Mouse (Mus musculus) megakaryocyte, adult 5-6 weeks (primary cell): ENCODE data around the gene Mpnd. TPM values are rescaled to one million over a fixed set of nuclear protein-coding genes. Genes with fewer than 3 reads are reported as not detected.
"Not testable (repeated sequence)": the region's sequence is repeated elsewhere in the genome, so short reads cannot be mapped to it uniquely, and the experiment has no call there.

Experiments used
- ATAC-seq: 2 replicates; pipeline ENCODE4 v1.8.0; 2016; ENCODE audit warnings: mild to moderate bottlenecking, inconsistent platforms; ENCODE audit not compliant: poor library complexity, severe bottlenecking
- total RNA-seq, 2 experiments: library from RNA; stranded (forward) in 1 of 2; stranded (reverse) in 1 of 2; fragments of 153-499, 151-499 nt in 1 of 2; fragments of 221-1000, 200-1000 nt in 1 of 2; gene quantifications; 2 replicates each; pipeline versions ENCODE4 v1.2.3 to v1.2.4; 2015 to 2017

Mpnd gene
- total RNA-seq, 2 experiments from 2014 or later: 23.2 to 95.5 TPM

GRCm38 (mm10) chr17:56036176-56036900, 30.8 kb downstream of the Mpnd start, which contains the start of gene Sh3gl1:
Sh3gl1 (minus strand) TSS chr17:56036635.
- peak; percentile 89 for ATAC-seq

GRCm38 (mm10) chr17:56036901-56037287, 31.4 kb downstream of the Mpnd start:
- ATAC-seq: no peak

- no peak for ATAC-seq
Observed at GRCm38 (mm10) chr17:56038583-56039261, 33.2 kb downstream of the Mpnd start.

GRCm38 (mm10) chr17:56039345-56039744, 33.8 kb downstream of the Mpnd start:
- ATAC-seq: no peak

GRCm38 (mm10) chr17:56040030-56040856, 34.7 kb downstream of the Mpnd start, which contains the start of gene Chaf1a:
Chaf1a (plus strand) TSS chr17:56040439.
- ATAC-seq: peak; percentile 67

GRCm38 (mm10) chr17:56040857-56041163, 35.3 kb downstream of the Mpnd start:
- no peak for ATAC-seq

- no peak for ATAC-seq
Observed at GRCm38 (mm10) chr17:56051369-56051768, 45.9 kb downstream of the Mpnd start.

GRCm38 (mm10) chr17:56054938-56055337, 49.4 kb downstream of the Mpnd start:
- ATAC-seq: no peak

GRCm38 (mm10) chr17:56055945-56056678, 50.6 kb downstream of the Mpnd start:
- ATAC-seq: no peak

GRCm38 (mm10) chr17:56057381-56058120, 52.0 kb downstream of the Mpnd start:
- ATAC-seq: no peak

- no peak for ATAC-seq
Observed at GRCm38 (mm10) chr17:56062081-56062480, 56.6 kb downstream of the Mpnd start.

- not testable (repeated sequence) for ATAC-seq
Observed at GRCm38 (mm10) chr17:56065715-56066114, 60.2 kb downstream of the Mpnd start.

Other genes starting within 250 kb of the Mpnd start
- gene Zfp119a, start 126.8 kb upstream of the Mpnd start, total RNA-seq (2015): 8.7 and 9.9 TPM in 2 replicates
- 7.4 and 8.1 TPM in 2 replicates for gene Zfp119a, start 126.8 kb upstream of the Mpnd start, total RNA-seq (2017)
- 20.7 and 21.0 TPM in 2 replicates for gene Zfp959, start 113.6 kb upstream of the Mpnd start, total RNA-seq (2015)
- gene Zfp959, start 113.6 kb upstream of the Mpnd start, total RNA-seq (2017): 8.9 and 10.6 TPM in 2 replicates
- gene Zfp119b, start 56.2 kb upstream of the Mpnd start, total RNA-seq (2015): 9.1 and 12.0 TPM in 2 replicates
- gene Zfp119b, start 56.2 kb upstream of the Mpnd start, total RNA-seq (2017): 4.6 and 7.0 TPM in 2 replicates
- gene Ebi3, start 53.1 kb upstream of the Mpnd start, total RNA-seq (2015): 31.8 and 36.1 TPM in 2 replicates
- 16.6 and 34.0 TPM in 2 replicates for gene Ebi3, start 53.1 kb upstream of the Mpnd start, total RNA-seq (2017)
- 6.3 and 10.9 TPM in 2 replicates for gene Yju2, start 46.6 kb upstream of the Mpnd start, total RNA-seq (2015)
- 14.7 and 17.1 TPM in 2 replicates for gene Yju2, start 46.6 kb upstream of the Mpnd start, total RNA-seq (2017)
- gene Shd, start 35.2 kb upstream of the Mpnd start, total RNA-seq (2015): not detected in 2 replicates
- 0.88 TPM in 1 of 2 replicates, not detected in the other for gene Shd, start 35.2 kb upstream of the Mpnd start, total RNA-seq (2017)
- gene Fsd1, start 19.2 kb upstream of the Mpnd start, total RNA-seq (2015): not detected in 2 replicates
- not detected in 2 replicates for gene Fsd1, start 19.2 kb upstream of the Mpnd start, total RNA-seq (2017)
- 0.25 and 0.62 TPM in 2 replicates for gene Stap2, start 127 bp upstream of the Mpnd start, total RNA-seq (2015)
- gene Stap2, start 127 bp upstream of the Mpnd start, total RNA-seq (2017): 0.22 and 0.24 TPM in 2 replicates
- gene Sh3gl1, start 30.9 kb downstream of the Mpnd start, total RNA-seq (2015): 21.7 and 22.3 TPM in 2 replicates
- 28.4 and 35.0 TPM in 2 replicates for gene Sh3gl1, start 30.9 kb downstream of the Mpnd start, total RNA-seq (2017)
- 8.1 and 9.6 TPM in 2 replicates for gene Chaf1a, start 34.7 kb downstream of the Mpnd start, total RNA-seq (2015)
- 18.3 and 22.2 TPM in 2 replicates for gene Chaf1a, start 34.7 kb downstream of the Mpnd start, total RNA-seq (2017)
- 12.9 and 13.2 TPM in 2 replicates for gene Ubxn6, start 69.3 kb downstream of the Mpnd start, total RNA-seq (2015)
- gene Ubxn6, start 69.3 kb downstream of the Mpnd start, total RNA-seq (2017): 17.0 and 30.7 TPM in 2 replicates
- gene Hdgfl2, start 73.9 kb downstream of the Mpnd start, total RNA-seq (2015): 14.9 and 17.9 TPM in 2 replicates
- gene Hdgfl2, start 73.9 kb downstream of the Mpnd start, total RNA-seq (2017): 43.4 and 52.8 TPM in 2 replicates
- gene Plin4, start 104.1 kb downstream of the Mpnd start, total RNA-seq (2015): 0.09 TPM in 2 replicates
- 0.18 TPM in 1 of 2 replicates, not detected in the other for gene Plin4, start 104.1 kb downstream of the Mpnd start, total RNA-seq (2017)
- gene Plin5, start 111.9 kb downstream of the Mpnd start, total RNA-seq (2015): 0.18 TPM in 1 of 2 replicates, not detected in the other
- 0.45 TPM in 1 of 2 replicates, not detected in the other for gene Plin5, start 111.9 kb downstream of the Mpnd start, total RNA-seq (2017)
- 17.6 and 20.1 TPM in 2 replicates for gene Lrg1, start 116.3 kb downstream of the Mpnd start, total RNA-seq (2015)
- gene Lrg1, start 116.3 kb downstream of the Mpnd start, total RNA-seq (2017): 23.9 and 33.9 TPM in 2 replicates
- 1.5 TPM in 2 replicates for gene Sema6b, start 134.6 kb downstream of the Mpnd start, total RNA-seq (2015)
- gene Sema6b, start 134.6 kb downstream of the Mpnd start, total RNA-seq (2017): 2.0 and 2.7 TPM in 2 replicates
- 4.3 and 4.4 TPM in 2 replicates for gene Tnfaip8l1, start 156.8 kb downstream of the Mpnd start, total RNA-seq (2015)
- 3.2 and 4.8 TPM in 2 replicates for gene Tnfaip8l1, start 156.8 kb downstream of the Mpnd start, total RNA-seq (2017)
- 27.0 and 32.5 TPM in 2 replicates for gene Mydgf, start 178.2 kb downstream of the Mpnd start, total RNA-seq (2015)
- gene Mydgf, start 178.2 kb downstream of the Mpnd start, total RNA-seq (2017): 25.7 and 29.1 TPM in 2 replicates
- 25.4 and 26.2 TPM in 2 replicates for gene Dpp9, start 213.2 kb downstream of the Mpnd start, total RNA-seq (2015)
- gene Dpp9, start 213.2 kb downstream of the Mpnd start, total RNA-seq (2017): 17.3 and 18.1 TPM in 2 replicates